Mouse (Mus musculus): ENCODE measurements at regions not wholly inside any gene's neighbourhood (a gene's known extent, or its start where the extent isn't known, plus 50 kb on each side); places are given as distances from the start of the nearest gene placed in this dataset.

- DNase-seq (ENCODE audit: low spot score in 2 of 2): no peak
Observed at GRCm38 (mm10) chr11:113122137-113122536, 340.1 kb downstream of the Sox9 start.

GRCm38 (mm10) chr11:113122964-113123363 is 340.9 kb downstream of the Sox9 start:
- no peak for DNase-seq (ENCODE audit: low spot score in 2 of 2)

- no peak for DNase-seq (ENCODE audit: low spot score in 2 of 2)
Observed at GRCm38 (mm10) chr11:113125832-113126231, 343.8 kb downstream of the Sox9 start.

GRCm38 (mm10) chr11:113129192-113129591 is 347.2 kb downstream of the Sox9 start:
- no peak for DNase-seq (ENCODE audit: low spot score in 2 of 2)

- no peak for DNase-seq (ENCODE audit: low spot score in 2 of 2)
Observed at GRCm38 (mm10) chr11:113129975-113130374, 348.0 kb downstream of the Sox9 start.

GRCm38 (mm10) chr11:113132078-113133064 is 350.3 kb downstream of the Sox9 start:
- DNase-seq (ENCODE audit: low spot score in 2 of 2): no peak

GRCm38 (mm10) chr11:113133407-113133806 is 351.4 kb downstream of the Sox9 start:
- no peak for DNase-seq (ENCODE audit: low spot score in 2 of 2)

GRCm38 (mm10) chr11:113135261-113135660 is 353.2 kb downstream of the Sox9 start:
- DNase-seq (ENCODE audit: low spot score in 2 of 2): no peak

- no peak for DNase-seq (ENCODE audit: low spot score in 2 of 2)
Observed at GRCm38 (mm10) chr11:113138462-113138861, 356.4 kb downstream of the Sox9 start.

GRCm38 (mm10) chr11:113140595-113140994 is 358.6 kb downstream of the Sox9 start:
- no peak for DNase-seq (ENCODE audit: low spot score in 2 of 2)

- DNase-seq (ENCODE audit: low spot score in 2 of 2): no peak
Observed at GRCm38 (mm10) chr11:113142816-113143215, 360.8 kb downstream of the Sox9 start.

GRCm38 (mm10) chr11:113143839-113144627 is 362.0 kb downstream of the Sox9 start:
- DNase-seq (ENCODE audit: low spot score in 2 of 2): peak in 1 of 2 experiments; percentile 64

- no peak for DNase-seq (ENCODE audit: low spot score in 2 of 2)
Observed at GRCm38 (mm10) chr11:113145721-113146120, 363.7 kb downstream of the Sox9 start.

GRCm38 (mm10) chr11:113146762-113147161 is 364.7 kb downstream of the Sox9 start:
- no peak for DNase-seq (ENCODE audit: low spot score in 2 of 2)

GRCm38 (mm10) chr11:113147535-113148197 is 365.6 kb downstream of the Sox9 start:
- no peak for DNase-seq (ENCODE audit: low spot score in 2 of 2)

- no peak for DNase-seq (ENCODE audit: low spot score in 2 of 2)
Observed at GRCm38 (mm10) chr11:113148198-113148537, 366.1 kb downstream of the Sox9 start.

GRCm38 (mm10) chr11:113155515-113155914 is 373.5 kb downstream of the Sox9 start:
- no peak for DNase-seq (ENCODE audit: low spot score in 2 of 2)

GRCm38 (mm10) chr11:113163941-113164340 is 381.9 kb downstream of the Sox9 start:
- DNase-seq (ENCODE audit: low spot score in 2 of 2): no peak

- no peak for DNase-seq (ENCODE audit: low spot score in 2 of 2)
Observed at GRCm38 (mm10) chr11:113164510-113164909, 382.5 kb downstream of the Sox9 start.

- DNase-seq (ENCODE audit: low spot score in 2 of 2): peak; percentile 73 to 79
Observed at GRCm38 (mm10) chr11:113165069-113165795, 383.2 kb downstream of the Sox9 start.

GRCm38 (mm10) chr11:113166517-113166916 is 384.5 kb downstream of the Sox9 start:
- no peak for DNase-seq (ENCODE audit: low spot score in 2 of 2)
